Mouse (Mus musculus): ENCODE data around the gene Olfr1413. TPM values are rescaled to one million over a fixed set of nuclear protein-coding genes. Genes with fewer than 3 reads are reported as not detected.

The Olfr1413 gene
- polyA plus RNA-seq (2015; fragmentation: Nextera tagmentation; extraction: Ambion mirVana), result not detected in 2 replicates

- 86% methylated on average over 3 of the region's 3 CpGs for WGBS
- no peaks in the 10 kb centered on the region for H3K9me3 ChIP-seq (replicated peaks)
- H3K4me3 ChIP-seq (replicated peaks), result no peak within 1 kb of the TSS
- H3K36me3 ChIP-seq, result no peaks in the 10 kb centered on the region
- H3K4me2 ChIP-seq, result no peak within 1 kb of the TSS
- no peak within 1 kb of the TSS for H3K9ac ChIP-seq (replicated peaks)
- H3K27ac ChIP-seq (replicated peaks), result no peak within 1 kb of the TSS
- H3K4me1 ChIP-seq, result no peaks in the 10 kb centered on the region
- H3K27me3 ChIP-seq (replicated peaks), result no peaks in the 10 kb centered on the region
- ATAC-seq (ENCODE audit: low FRiP score), result no peak
These were observed at the start of gene Olfr1413 for GRCm38 (mm10) chr1:92571022-92571421. Gene Olfr1413 (plus strand): TSS chr1:92571322.

GRCm38 (mm10) chr1:92521376-92521775 lies 49.7 kb upstream of the Olfr1413 start:
- Histone ChIP-seq H3K4me2 (peak overlapping the region; percentile 45), H3K9ac (replicated peaks) (no peak overlapping the region), H3K9me3 (replicated peaks) (no peaks in the 10 kb centered on the region), H3K27ac (replicated peaks) (no peak overlapping the region), H3K4me1 (0 out of 2 replicates have a peak, but pooled peaks cover 2% of the 10 kb centered on the region), H3K27me3 (replicated peaks) (no peaks in the 10 kb centered on the region; the same call in 1 of the 2 replicates), H3K4me3 (replicated peaks) (no peak overlapping the region), H3K36me3 (no peaks in the 10 kb centered on the region)
- 19% methylated on average over 10 of the region's 10 CpGs for WGBS
- peak; percentile 38; the same call in 1 of the 2 replicates for ATAC-seq (ENCODE audit: low FRiP score)

GRCm38 (mm10) chr1:92523764-92524163 lies 47.4 kb upstream of the Olfr1413 start:
- no peak for ATAC-seq (ENCODE audit: low FRiP score)

GRCm38 (mm10) chr1:92536972-92537371 lies 34.1 kb upstream of the Olfr1413 start:
- H3K27ac ChIP-seq (replicated peaks), result no peak overlapping the region
- no peaks in the 10 kb centered on the region for H3K9me3 ChIP-seq (replicated peaks)
- no peaks in the 10 kb centered on the region for H3K36me3 ChIP-seq
- no peaks in the 10 kb centered on the region for H3K27me3 ChIP-seq (replicated peaks)
- WGBS, result 37% methylated on average over 5 of the region's 5 CpGs
- H3K4me1 ChIP-seq, result no peaks in the 10 kb centered on the region
- H3K4me3 ChIP-seq (replicated peaks), result no peak overlapping the region
- no peak overlapping the region for H3K9ac ChIP-seq (replicated peaks)
- no peak overlapping the region for H3K4me2 ChIP-seq
- no peak for ATAC-seq (ENCODE audit: low FRiP score)

More at GRCm38 (mm10) chr1:92523764-92524163, 47.4 kb upstream of the Olfr1413 start:
- Histone ChIP-seq H3K9ac (replicated peaks) (no peak overlapping the region), H3K9me3 (replicated peaks) (no peaks in the 10 kb centered on the region), H3K4me2 (no peak overlapping the region), H3K4me3 (replicated peaks) (no peak overlapping the region), H3K4me1 (0 out of 2 replicates have a peak, but pooled peaks cover 2% of the 10 kb centered on the region), H3K27ac (replicated peaks) (no peak overlapping the region), H3K27me3 (replicated peaks) (no peaks in the 10 kb centered on the region), H3K36me3 (no peaks in the 10 kb centered on the region)
- 86% methylated on average over 3 of the region's 3 CpGs for WGBS

- Histone ChIP-seq H3K36me3 (no peaks in the 10 kb centered on the region), H3K4me2 (no peak overlapping the region), H3K9me3 (replicated peaks) (no peaks in the 10 kb centered on the region), H3K27me3 (replicated peaks) (no peaks in the 10 kb centered on the region), H3K4me1 (no peaks in the 10 kb centered on the region), H3K27ac (replicated peaks) (no peak overlapping the region), H3K4me3 (replicated peaks) (no peak overlapping the region), H3K9ac (replicated peaks) (no peak overlapping the region)
- ATAC-seq (ENCODE audit: low FRiP score), result no peak
- WGBS, result 51% methylated on average over 2 of the region's 2 CpGs
These were observed 32.1 kb upstream of the Olfr1413 start for GRCm38 (mm10) chr1:92539071-92539470.

GRCm38 (mm10) chr1:92545929-92546328 lies 25.2 kb upstream of the Olfr1413 start:
- no peak overlapping the region for H3K9ac ChIP-seq (replicated peaks)
- H3K4me3 ChIP-seq (replicated peaks), result no peak overlapping the region
- ATAC-seq (ENCODE audit: low FRiP score), result no peak
- no peak overlapping the region for H3K27ac ChIP-seq (replicated peaks)
- H3K36me3 ChIP-seq, result no peaks in the 10 kb centered on the region
- no peak overlapping the region for H3K4me2 ChIP-seq
- no peaks in the 10 kb centered on the region for H3K27me3 ChIP-seq (replicated peaks)
- no peaks in the 10 kb centered on the region for H3K9me3 ChIP-seq (replicated peaks)
- H3K4me1 ChIP-seq, result no peaks in the 10 kb centered on the region
- WGBS, result 86% methylated on average over 2 of the region's 2 CpGs

GRCm38 (mm10) chr1:92585479-92585878 lies 14.4 kb downstream of the Olfr1413 start, which contains the start of gene Olfr1412:
Gene Olfr1412 (plus strand): TSS chr1:92585779.
- Histone ChIP-seq H3K4me3 (replicated peaks) (no peak within 1 kb of the TSS), H3K36me3 (no peaks in the 10 kb centered on the region), H3K4me2 (no peak within 1 kb of the TSS), H3K27me3 (replicated peaks) (no peaks in the 10 kb centered on the region), H3K9ac (replicated peaks) (no peak within 1 kb of the TSS), H3K9me3 (replicated peaks) (no peaks in the 10 kb centered on the region), H3K4me1 (no peaks in the 10 kb centered on the region), H3K27ac (replicated peaks) (no peak within 1 kb of the TSS)
- ATAC-seq (ENCODE audit: low FRiP score), result no peak
- 91% methylated on average over 2 of the region's 2 CpGs for WGBS

- H3K4me2 ChIP-seq, result no peak within 1 kb of the TSS
- no peaks in the 10 kb centered on the region for H3K4me1 ChIP-seq
- H3K27me3 ChIP-seq (replicated peaks), result no peaks in the 10 kb centered on the region
- no peaks in the 10 kb centered on the region for H3K36me3 ChIP-seq
- no peak for ATAC-seq (ENCODE audit: low FRiP score)
- H3K9ac ChIP-seq (replicated peaks), result no peak within 1 kb of the TSS
- no peak within 1 kb of the TSS for H3K27ac ChIP-seq (replicated peaks)
- no peak within 1 kb of the TSS for H3K4me3 ChIP-seq (replicated peaks)
- no peaks in the 10 kb centered on the region for H3K9me3 ChIP-seq (replicated peaks)
These were observed 23.0 kb downstream of the Olfr1413 start, which contains the start of gene Olfr1411 for GRCm38 (mm10) chr1:92594111-92594510. Gene Olfr1411 (plus strand): TSS chr1:92594411.

- H3K4me2 ChIP-seq, result no peak overlapping the region
- no peak overlapping the region for H3K4me3 ChIP-seq (replicated peaks)
- no peaks in the 10 kb centered on the region for H3K27me3 ChIP-seq (replicated peaks)
- no peaks in the 10 kb centered on the region for H3K9me3 ChIP-seq (replicated peaks)
- ATAC-seq (ENCODE audit: low FRiP score), result no peak
- H3K36me3 ChIP-seq, result no peaks in the 10 kb centered on the region
- H3K9ac ChIP-seq (replicated peaks), result no peak overlapping the region
- H3K27ac ChIP-seq (replicated peaks), result no peak overlapping the region
- no peaks in the 10 kb centered on the region for H3K4me1 ChIP-seq
- WGBS, result 94% methylated on average over 3 of the region's 3 CpGs
These were observed 24.9 kb downstream of the Olfr1413 start for GRCm38 (mm10) chr1:92596019-92596418.

GRCm38 (mm10) chr1:92605482-92605881 lies 34.4 kb downstream of the Olfr1413 start, which contains the start of gene Olfr1410:
Gene Olfr1410 (plus strand): TSS chr1:92605782.
- H3K36me3 ChIP-seq, result no peaks in the 10 kb centered on the region
- no peak within 1 kb of the TSS for H3K27ac ChIP-seq (replicated peaks)
- no peak within 1 kb of the TSS for H3K9ac ChIP-seq (replicated peaks)
- no peak for ATAC-seq (ENCODE audit: low FRiP score)
- no peak within 1 kb of the TSS for H3K4me3 ChIP-seq (replicated peaks)
- H3K4me2 ChIP-seq, result no peak within 1 kb of the TSS
- peaks cover 6% of the 10 kb centered on the region; the same call in 1 of the 2 replicates for H3K27me3 ChIP-seq (replicated peaks)
- WGBS, result 95% methylated on average over 1 of the region's 1 CpGs
- H3K4me1 ChIP-seq, result no peaks in the 10 kb centered on the region
- no peaks in the 10 kb centered on the region for H3K9me3 ChIP-seq (replicated peaks)

- no peak overlapping the region for H3K27ac ChIP-seq (replicated peaks)
- WGBS, result 85% methylated on average over 4 of the region's 4 CpGs
- no peaks in the 10 kb centered on the region for H3K36me3 ChIP-seq
- no peak overlapping the region for H3K4me3 ChIP-seq (replicated peaks)
- peaks cover 8% of the 10 kb centered on the region; the same call in 1 of the 2 replicates for H3K27me3 ChIP-seq (replicated peaks)
- no peaks in the 10 kb centered on the region for H3K4me1 ChIP-seq
- H3K9me3 ChIP-seq (replicated peaks), result no peaks in the 10 kb centered on the region
- H3K9ac ChIP-seq (replicated peaks), result no peak overlapping the region
- H3K4me2 ChIP-seq, result no peak overlapping the region
- no peak for ATAC-seq (ENCODE audit: low FRiP score)
These were observed 36.6 kb downstream of the Olfr1413 start for GRCm38 (mm10) chr1:92607711-92608110.

GRCm38 (mm10) chr1:92611008-92611407 lies 39.9 kb downstream of the Olfr1413 start:
- no peak overlapping the region for H3K4me2 ChIP-seq
- H3K36me3 ChIP-seq, result no peaks in the 10 kb centered on the region
- H3K9ac ChIP-seq (replicated peaks), result no peak overlapping the region
- H3K27me3 ChIP-seq (replicated peaks), result peaks cover 8% of the 10 kb centered on the region; the same call in 1 of the 2 replicates
- no peak overlapping the region for H3K27ac ChIP-seq (replicated peaks)
- no peaks in the 10 kb centered on the region for H3K4me1 ChIP-seq
- no peaks in the 10 kb centered on the region for H3K9me3 ChIP-seq (replicated peaks)
- WGBS, result 9% methylated on average over 5 of the region's 5 CpGs
- H3K4me3 ChIP-seq (replicated peaks), result no peak overlapping the region
- ATAC-seq (ENCODE audit: low FRiP score), result 0 out of 2 replicates have a peak, but pooled peaks have one; percentile 57

All from neural tube, embryonic 15.5 days (tissue).